Comparison of ENCODE assay signal across 10 mouse cellular contexts in the genomic region with DNA sequence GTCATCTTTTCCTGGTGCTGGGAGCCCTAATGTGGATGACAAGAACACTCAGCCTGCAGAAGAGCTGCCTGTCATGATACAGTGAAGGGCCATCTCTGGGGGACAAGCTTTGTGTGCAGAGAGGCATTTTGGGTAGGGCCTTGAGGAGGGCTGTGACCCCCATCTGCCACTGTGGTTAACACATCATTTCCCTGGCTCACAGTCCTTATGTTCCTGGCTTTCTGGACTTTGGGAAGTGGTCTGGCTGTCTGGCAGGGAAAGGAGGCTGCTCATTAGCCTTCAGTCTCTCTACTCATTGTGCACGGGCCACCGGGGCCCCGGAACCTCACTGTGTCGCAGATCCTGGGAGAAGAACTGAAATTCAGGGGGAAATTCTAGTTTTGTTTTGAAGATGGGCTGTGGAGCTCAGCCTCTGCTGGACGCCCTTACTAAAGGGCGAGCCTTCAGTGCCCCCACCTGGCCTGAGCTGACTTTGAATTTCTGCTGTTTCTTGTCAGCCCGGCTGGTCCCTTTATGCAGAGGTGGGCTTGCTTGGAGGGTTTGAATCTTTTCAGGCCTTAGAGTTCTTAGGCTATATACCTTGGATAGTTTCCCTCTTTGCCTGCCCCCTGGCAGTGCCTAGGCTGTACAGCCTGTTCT. TPM values are rescaled to one million over a fixed set of nuclear protein-coding genes. Genes with fewer than 3 reads are reported as not detected.
DNase-seq lines count a peak whose midpoint lies in the region; ATAC-seq and TF ChIP-seq lines count a peak whose summit lies in the region.
"Had no signal": no experiment of that assay in that cellular context is flagged by ENCODE, and none has a peak within 500 bp of the region (broad histone marks: within the 10 kb centered on the region; RNA-seq: fewer than 3 reads in every experiment).

No protein-coding gene starts in this region.

- no peak overlapping the region for H3K4me3 ChIP-seq in heart, embryonic 11.5 days (ENCODE audit: low read depth, low read length)
- H3K4me3 ChIP-seq in liver, postnatal 0 days (ENCODE audit: low read depth, low read length) = no peak overlapping the region
- H3K4me3 ChIP-seq in intestine, postnatal 0 days (ENCODE audit: low read depth, low read length) = no peak overlapping the region
- H3K4me3 ChIP-seq in thymus, adult 2 months (ENCODE audit: control insufficient read depth, insufficient read depth, low read length) = no peak overlapping the region

- peaks cover 96% of the 10 kb centered on the region for H3K4me1 ChIP-seq in heart, embryonic 11.5 days (ENCODE audit: control insufficient read depth, insufficient read depth, low read length)
- H3K4me1 ChIP-seq in liver, postnatal 0 days (ENCODE audit: insufficient read depth) = peaks cover 87% of the 10 kb centered on the region
- peaks cover 47% of the 10 kb centered on the region for H3K4me1 ChIP-seq in intestine, postnatal 0 days (replicated peaks; ENCODE audit: control insufficient read depth, insufficient read depth, low read length)
- H3K4me1 ChIP-seq in thymus, adult 2 months (replicated peaks; ENCODE audit: control insufficient read depth, insufficient read depth, low read length) = peaks cover 72% of the 10 kb centered on the region

- WGBS in heart, embryonic 11.5 days (ENCODE audit: insufficient replicate concordance) = 62% methylated on average over 7 of the region's 7 CpGs
- WGBS in liver, postnatal 0 days (ENCODE audit: insufficient replicate concordance) = 77% methylated on average over 7 of the region's 7 CpGs
- WGBS in intestine, postnatal 0 days = 76% methylated on average over 7 of the region's 7 CpGs
- 93% methylated on average over 7 of the region's 7 CpGs for WGBS in thymus, adult 2 months

- no peak overlapping the region; the same call in 1 of the 2 replicates for H3K9ac ChIP-seq in heart, embryonic 11.5 days (ENCODE audit: low read depth, low read length)
- H3K9ac ChIP-seq in liver, postnatal 0 days (replicated peaks) = no peak overlapping the region
- no peak overlapping the region for H3K9ac ChIP-seq in intestine, postnatal 0 days (ENCODE audit: low read depth, low read length)

- H3K4me2 ChIP-seq in heart, embryonic 11.5 days = peak overlapping the region; percentile 29; the same call in 1 of the 2 replicates
- no peak overlapping the region for H3K4me2 ChIP-seq in liver, postnatal 0 days (ENCODE audit: low read depth, low read length)
- H3K4me2 ChIP-seq in intestine, postnatal 0 days (replicated peaks; ENCODE audit: low read depth) = no peak overlapping the region

- H3K36me3 ChIP-seq in heart, embryonic 11.5 days (ENCODE audit: control insufficient read depth, insufficient read depth, low read length) = no peaks in the 10 kb centered on the region
- no peaks in the 10 kb centered on the region for H3K36me3 ChIP-seq in liver, postnatal 0 days (replicated peaks; ENCODE audit: insufficient read depth, low read length)
- H3K36me3 ChIP-seq in intestine, postnatal 0 days (ENCODE audit: control insufficient read depth, insufficient read depth) = no peaks in the 10 kb centered on the region
- no peaks in the 10 kb centered on the region for H3K36me3 ChIP-seq in thymus, adult 2 months (ENCODE audit: control insufficient read depth, insufficient read depth, low read length)

- no peaks in the 10 kb centered on the region for H3K27me3 ChIP-seq in heart, embryonic 11.5 days (ENCODE audit: control insufficient read depth, insufficient read depth, low read length)
- no peaks in the 10 kb centered on the region for H3K27me3 ChIP-seq in liver, postnatal 0 days (ENCODE audit: insufficient read depth, low read length)
- H3K27me3 ChIP-seq in intestine, postnatal 0 days (replicated peaks; ENCODE audit: control insufficient read depth, insufficient read depth, low read length) = no peaks in the 10 kb centered on the region
- no peaks in the 10 kb centered on the region for H3K27me3 ChIP-seq in thymus, adult 2 months (ENCODE audit: control insufficient read depth, insufficient read depth, low read length)

- no peak for TF ChIP-seq EP300 in liver, postnatal 0 days (IDR thresholded peaks at IDR 0.05; ENCODE audit: low read depth)

- TF ChIP-seq CTCF in liver, postnatal 0 days (IDR thresholded peaks at IDR 0.05; ENCODE audit: low read depth) = peak; percentile 31; the same call in 1 of the 2 replicates
- TF ChIP-seq CTCF in intestine, postnatal 0 days (IDR thresholded peaks at IDR 0.05; ENCODE audit: low read depth) = no peak
- TF ChIP-seq CTCF in thymus, adult 2 months (IDR thresholded peaks at IDR 0.05; ENCODE audit: borderline replicate concordance, control insufficient read depth, extremely low read depth, insufficient read depth, low read length, poor library complexity) = no peak

- H3K9me3 ChIP-seq in heart, embryonic 11.5 days (replicated peaks; ENCODE audit: control insufficient read depth, low read length) = no peaks in the 10 kb centered on the region
- H3K9me3 ChIP-seq in liver, postnatal 0 days (ENCODE audit: low read length) = no peaks in the 10 kb centered on the region
- no peaks in the 10 kb centered on the region for H3K9me3 ChIP-seq in intestine, postnatal 0 days (ENCODE audit: control insufficient read depth)

- H3K27ac ChIP-seq in heart, embryonic 11.5 days (ENCODE audit: low read depth, low read length) = peak overlapping the region; percentile 83
- 0 out of 2 replicates have a peak overlapping the region, but pooled peaks have one; percentile 3 for H3K27ac ChIP-seq in liver, postnatal 0 days (ENCODE audit: low read depth)
- H3K27ac ChIP-seq in intestine, postnatal 0 days (ENCODE audit: low read depth, low read length) = peak overlapping the region; percentile 7
- no peak overlapping the region for H3K27ac ChIP-seq in thymus, adult 2 months (ENCODE audit: control insufficient read depth, insufficient read depth, low read length)

- no peak for TF ChIP-seq POLR2A in thymus, adult 2 months (IDR thresholded peaks at IDR 0.05; ENCODE audit: control insufficient read depth, extremely low read depth, insufficient read depth, low read length, poor library complexity)

- no peak for ATAC-seq in heart, embryonic 11.5 days (replicated peaks; ENCODE audit: insufficient number of reproducible peaks, low FRiP score, low TSS enrichment)
- no peak for ATAC-seq in liver, postnatal 0 days
- ATAC-seq in intestine, postnatal 0 days = no peak
- ATAC-seq in erythroblast, adult 5-6 weeks (replicated peaks; ENCODE audit: low FRiP score, poor library complexity, severe bottlenecking) = no peak

- DNase-seq in heart, postnatal 14 days = no peak
- no peak for DNase-seq in liver, postnatal 0 days
- DNase-seq in liver = no peak
- peak; percentile 45 to 53 for DNase-seq in cerebellum, postnatal 14 days
- no peak for DNase-seq in thymus, adult 2 months
- DNase-seq: adrenal gland, postnatal 36 days; lung, adult 2 months had no signal

- intact Hi-C loops in heart, postnatal 14 days (cut with DNase I) = no loop called here

RNA-seq across cellular contexts. Expression of gene Zmiz1, which starts 10.0 kb away (rescaled TPM):
- 34.9 and 36.2 TPM in 2 replicates for polyA plus RNA-seq in heart, embryonic 11.5 days (2014; fragmentation: Nextera tagmentation; extraction: Ambion mirVana)
- total RNA-seq in heart, postnatal 14 days (2021) = 10 to 100 TPM; 53.9 to 59.4 TPM
- polyA plus RNA-seq in liver, postnatal 0 days (2015; fragmentation: Nextera tagmentation; extraction: Ambion mirVana) = 3.6 and 4.3 TPM in 2 replicates
- polyA plus RNA-seq in intestine, postnatal 0 days (2015; fragmentation: Nextera tagmentation; extraction: Ambion mirVana) = 12.4 and 13.5 TPM in 2 replicates
- total RNA-seq in erythroblast, adult 5-6 weeks (2015; ENCODE audit: low replicate concordance) = 20.6 and 25.3 TPM in 2 replicates
- 1.4 and 12.3 TPM in 2 replicates for total RNA-seq in erythroblast, adult 5-6 weeks (2017; ENCODE audit: low replicate concordance)
- polyA plus RNA-seq in thymus, adult 2 months (2012; rRNA removed) = 58.9 and 93.6 TPM in 2 replicates

Comparison
In these comparisons a context has a peak if more than half of its experiments do, and no peak if none do; other contexts are left out.
1. DNase-seq: peak in cerebellum, postnatal 14 days (2 of 2); none in heart, postnatal 14 days (0 of 2), liver, postnatal 0 days (single experiment), liver (single experiment) and thymus, adult 2 months (single experiment).